Mouse (Mus musculus): Measurements from ENCODE around the gene Pgm5.

Gene Pgm5

GRCm38 (mm10) chr19:24730661-24731060 is 131.0 kb downstream of the Pgm5 start:
- in situ Hi-C loops (cut with MboI; ENCODE audit: low pct_unique_long_range_greater_than_20kb in 1 of 2, low sequenced_read_pairs in 2 of 2, unreplicated experiment in 1 of 2), result no loop called here

GRCm38 (mm10) chr19:24724362-24724761 is 137.3 kb downstream of the Pgm5 start:
- in situ Hi-C loops (cut with MboI; ENCODE audit: low pct_unique_long_range_greater_than_20kb in 1 of 2, low sequenced_read_pairs in 2 of 2, unreplicated experiment in 1 of 2), result no loop called here

GRCm38 (mm10) chr19:24720448-24720847 is 141.2 kb downstream of the Pgm5 start:
- in situ Hi-C loops (cut with MboI; ENCODE audit: low pct_unique_long_range_greater_than_20kb in 1 of 2, low sequenced_read_pairs in 2 of 2, unreplicated experiment in 1 of 2), result no loop called here

- in situ Hi-C loops (cut with MboI; ENCODE audit: low pct_unique_long_range_greater_than_20kb in 1 of 2, low sequenced_read_pairs in 2 of 2, unreplicated experiment in 1 of 2), result no loop called here
These were observed 142.2 kb downstream of the Pgm5 start for GRCm38 (mm10) chr19:24719504-24719903.

- in situ Hi-C loops (cut with MboI; ENCODE audit: low pct_unique_long_range_greater_than_20kb in 1 of 2, low sequenced_read_pairs in 2 of 2, unreplicated experiment in 1 of 2), result no loop called here
These were observed 143.6 kb downstream of the Pgm5 start for GRCm38 (mm10) chr19:24718021-24718420.

- in situ Hi-C loops (cut with MboI; ENCODE audit: low pct_unique_long_range_greater_than_20kb in 1 of 2, low sequenced_read_pairs in 2 of 2, unreplicated experiment in 1 of 2), result no loop called here
These were observed 145.2 kb downstream of the Pgm5 start for GRCm38 (mm10) chr19:24716303-24717097.

- in situ Hi-C loops (cut with MboI; ENCODE audit: low pct_unique_long_range_greater_than_20kb in 1 of 2, low sequenced_read_pairs in 2 of 2, unreplicated experiment in 1 of 2), result loop anchor here (5.0 to 10.0 kb wide), 2 partner anchors 164 to 167 kb away; partner anchors contain the start of gene Gm10053 (in 1 of the 2)
These were observed 153.6 kb downstream of the Pgm5 start for GRCm38 (mm10) chr19:24708032-24708431.

- in situ Hi-C loops (cut with MboI; ENCODE audit: low pct_unique_long_range_greater_than_20kb in 1 of 2, low sequenced_read_pairs in 2 of 2, unreplicated experiment in 1 of 2), result loop anchor here (5.0 to 10.0 kb wide), 2 partner anchors 165 to 168 kb away; partner anchors contain the start of gene Gm10053 (in 1 of the 2)
These were observed 154.4 kb downstream of the Pgm5 start for GRCm38 (mm10) chr19:24707071-24707906.

GRCm38 (mm10) chr19:24705395-24705794 is 156.3 kb downstream of the Pgm5 start:
- in situ Hi-C loops (cut with MboI; ENCODE audit: low pct_unique_long_range_greater_than_20kb in 1 of 2, low sequenced_read_pairs in 2 of 2, unreplicated experiment in 1 of 2), result loop anchor here (5.0 to 10.0 kb wide), 2 partner anchors 167 to 169 kb away; partner anchors contain the start of gene Gm10053 (in 1 of the 2)

- in situ Hi-C loops (cut with MboI; ENCODE audit: low pct_unique_long_range_greater_than_20kb in 1 of 2, low sequenced_read_pairs in 2 of 2, unreplicated experiment in 1 of 2), result loop anchor here in 1 of 2 experiments (10.0 kb wide), 1 partner anchor 170 kb away; the partner anchor contains the start of gene Gm10053
These were observed 157.3 kb downstream of the Pgm5 start for GRCm38 (mm10) chr19:24704326-24704725.

GRCm38 (mm10) chr19:24703680-24704079 is 158.0 kb downstream of the Pgm5 start:
- in situ Hi-C loops (cut with MboI; ENCODE audit: low pct_unique_long_range_greater_than_20kb in 1 of 2, low sequenced_read_pairs in 2 of 2, unreplicated experiment in 1 of 2), result loop anchor here in 1 of 2 experiments (10.0 kb wide), 1 partner anchor 171 kb away; the partner anchor contains the start of gene Gm10053

- in situ Hi-C loops (cut with MboI; ENCODE audit: low pct_unique_long_range_greater_than_20kb in 1 of 2, low sequenced_read_pairs in 2 of 2, unreplicated experiment in 1 of 2), result loop anchor here in 1 of 2 experiments (10.0 kb wide), 1 partner anchor 172 kb away; the partner anchor contains the start of gene Gm10053
These were observed 158.5 kb downstream of the Pgm5 start for GRCm38 (mm10) chr19:24703168-24703567.

GRCm38 (mm10) chr19:24701716-24702115 is 159.9 kb downstream of the Pgm5 start:
- in situ Hi-C loops (cut with MboI; ENCODE audit: low pct_unique_long_range_greater_than_20kb in 1 of 2, low sequenced_read_pairs in 2 of 2, unreplicated experiment in 1 of 2), result loop anchor here in 1 of 2 experiments (10.0 kb wide), 1 partner anchor 173 kb away; the partner anchor contains the start of gene Gm10053

GRCm38 (mm10) chr19:24700664-24701063 is 161.0 kb downstream of the Pgm5 start:
- in situ Hi-C loops (cut with MboI; ENCODE audit: low pct_unique_long_range_greater_than_20kb in 1 of 2, low sequenced_read_pairs in 2 of 2, unreplicated experiment in 1 of 2), result loop anchor here in 1 of 2 experiments (10.0 kb wide), 1 partner anchor 174 kb away; the partner anchor contains the start of gene Gm10053

- in situ Hi-C loops (cut with MboI; ENCODE audit: low pct_unique_long_range_greater_than_20kb in 1 of 2, low sequenced_read_pairs in 2 of 2, unreplicated experiment in 1 of 2), result loop anchor here in 1 of 2 experiments (10.0 kb wide), 1 partner anchor 175 kb away; the partner anchor contains the start of gene Gm10053
These were observed 161.7 kb downstream of the Pgm5 start for GRCm38 (mm10) chr19:24699910-24700309.

GRCm38 (mm10) chr19:24699196-24699595 is 162.5 kb downstream of the Pgm5 start:
- in situ Hi-C loops (cut with MboI; ENCODE audit: low pct_unique_long_range_greater_than_20kb in 1 of 2, low sequenced_read_pairs in 2 of 2, unreplicated experiment in 1 of 2), result no loop called here

GRCm38 (mm10) chr19:24698651-24699050 is 163.0 kb downstream of the Pgm5 start:
- in situ Hi-C loops (cut with MboI; ENCODE audit: low pct_unique_long_range_greater_than_20kb in 1 of 2, low sequenced_read_pairs in 2 of 2, unreplicated experiment in 1 of 2), result no loop called here

- in situ Hi-C loops (cut with MboI; ENCODE audit: low pct_unique_long_range_greater_than_20kb in 1 of 2, low sequenced_read_pairs in 2 of 2, unreplicated experiment in 1 of 2), result no loop called here
These were observed 163.7 kb downstream of the Pgm5 start for GRCm38 (mm10) chr19:24697946-24698345.

GRCm38 (mm10) chr19:24692691-24693090 is 169.0 kb downstream of the Pgm5 start:
- in situ Hi-C loops (cut with MboI; ENCODE audit: low pct_unique_long_range_greater_than_20kb in 1 of 2, low sequenced_read_pairs in 2 of 2, unreplicated experiment in 1 of 2), result no loop called here

Data from mouse embryonic stem cell (cell line).